Mouse (Mus musculus): Measurements from ENCODE around the gene Spata31d1a. TPM values are rescaled to one million over a fixed set of nuclear protein-coding genes. Genes with fewer than 3 reads are reported as not detected.
"Not testable (repeated sequence)": the region's sequence is repeated elsewhere in the genome, so short reads cannot be mapped to it uniquely, and the experiment has no call there.

The Spata31d1a gene
- polyA plus RNA-seq, 1 experiment from 2014 or later = not detected

- H3K27ac ChIP-seq (ENCODE audit: low read length) = no peak overlapping the region
- WGBS = 81% methylated on average over 2 of the region's 2 CpGs
- H3K4me1 ChIP-seq (ENCODE audit: control insufficient read depth, insufficient read depth, low read length) = peaks cover 4% of the 10 kb centered on the region; the same call in 1 of the 2 replicates
- no peak overlapping the region for H3K9ac ChIP-seq (ENCODE audit: low read length)
- H3K36me3 ChIP-seq (ENCODE audit: control insufficient read depth, insufficient read depth, low read length) = no peaks in the 10 kb centered on the region
- no peaks in the 10 kb centered on the region for H3K27me3 ChIP-seq (ENCODE audit: control insufficient read depth, insufficient read depth, low read length)
- no peak for ATAC-seq (ENCODE audit: insufficient read depth, low FRiP score)
- no peaks in the 10 kb centered on the region for H3K9me3 ChIP-seq (replicated peaks; ENCODE audit: control insufficient read depth, low read length)
- H3K4me2 ChIP-seq (ENCODE audit: low read depth, low read length) = no peak overlapping the region
- H3K4me3 ChIP-seq (replicated peaks; ENCODE audit: low read length) = no peak overlapping the region
Measured at GRCm38 (mm10) chr13:59738455-59738854, 28.3 kb upstream of the Spata31d1a start.

- no peaks in the 10 kb centered on the region for H3K9me3 ChIP-seq (replicated peaks; ENCODE audit: control insufficient read depth, low read length)
- ATAC-seq (ENCODE audit: insufficient read depth, low FRiP score) = no peak
- no peak overlapping the region for H3K4me3 ChIP-seq (replicated peaks; ENCODE audit: low read length)
- no peaks in the 10 kb centered on the region for H3K27me3 ChIP-seq (ENCODE audit: control insufficient read depth, insufficient read depth, low read length)
- H3K4me1 ChIP-seq (ENCODE audit: control insufficient read depth, insufficient read depth, low read length) = peaks cover 4% of the 10 kb centered on the region; the same call in 1 of the 2 replicates
- no peak overlapping the region for H3K4me2 ChIP-seq (ENCODE audit: low read depth, low read length)
- H3K9ac ChIP-seq (ENCODE audit: low read length) = no peak overlapping the region
- no peak overlapping the region for H3K27ac ChIP-seq (ENCODE audit: low read length)
- WGBS = 27% methylated on average over 3 of the region's 3 CpGs
- H3K36me3 ChIP-seq (ENCODE audit: control insufficient read depth, insufficient read depth, low read length) = no peaks in the 10 kb centered on the region
Measured at GRCm38 (mm10) chr13:59735190-59735589, 25.1 kb upstream of the Spata31d1a start.

DNA sequence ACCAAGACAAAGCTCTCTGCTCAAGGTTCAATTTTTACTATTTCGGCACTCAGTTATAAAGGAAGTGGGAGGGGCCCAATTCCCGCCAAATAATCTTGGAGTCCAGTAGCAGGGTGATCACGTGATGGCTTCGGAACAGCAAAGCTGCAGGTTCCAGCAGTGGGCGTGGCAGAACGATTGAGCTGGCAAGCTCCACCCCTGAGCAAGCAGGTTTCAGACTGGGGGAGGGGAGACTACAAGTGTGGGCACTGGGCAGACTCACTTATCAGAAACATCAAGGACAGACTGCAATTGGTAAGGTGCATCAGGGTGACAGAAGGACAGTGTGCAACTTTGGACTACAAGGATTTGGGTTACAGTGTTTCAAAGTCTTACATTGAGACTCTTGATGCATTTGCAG is 24.2 kb upstream of the Spata31d1a start:
- whole genome bisulfite sequencing = 27% methylated on average over 6 of the region's 6 CpGs
- H3K27ac ChIP-seq (ENCODE audit: low read length); H3K4me2 ChIP-seq (ENCODE audit: low read depth, low read length); H3K27me3 ChIP-seq (ENCODE audit: control insufficient read depth, insufficient read depth, low read length); ATAC-seq (ENCODE audit: insufficient read depth, low FRiP score); H3K9ac ChIP-seq (ENCODE audit: low read length); H3K9me3 ChIP-seq (replicated peaks; ENCODE audit: control insufficient read depth, low read length); H3K36me3 ChIP-seq (ENCODE audit: control insufficient read depth, insufficient read depth, low read length); H3K4me1 ChIP-seq (ENCODE audit: control insufficient read depth, insufficient read depth, low read length); H3K4me3 ChIP-seq (replicated peaks; ENCODE audit: low read length): not testable (repeated sequence)

GRCm38 (mm10) chr13:59733936-59734335 is 23.8 kb upstream of the Spata31d1a start:
- Histone ChIP-seq H3K4me3 (replicated peaks; ENCODE audit: low read length) (no peak overlapping the region), H3K9ac (ENCODE audit: low read length) (no peak overlapping the region), H3K27me3 (ENCODE audit: control insufficient read depth, insufficient read depth, low read length) (no peaks in the 10 kb centered on the region), H3K36me3 (ENCODE audit: control insufficient read depth, insufficient read depth, low read length) (no peaks in the 10 kb centered on the region), H3K4me1 (ENCODE audit: control insufficient read depth, insufficient read depth, low read length) (peaks cover 4% of the 10 kb centered on the region; the same call in 1 of the 2 replicates), H3K4me2 (ENCODE audit: low read depth, low read length) (no peak overlapping the region), H3K27ac (ENCODE audit: low read length) (no peak overlapping the region), H3K9me3 (replicated peaks; ENCODE audit: control insufficient read depth, low read length) (no peaks in the 10 kb centered on the region)
- WGBS = 89% methylated on average over 3 of the region's 4 CpGs
- no peak for ATAC-seq (ENCODE audit: insufficient read depth, low FRiP score)

- WGBS = 41% methylated on average over 7 of the region's 7 CpGs
- H3K27me3 ChIP-seq (ENCODE audit: control insufficient read depth, insufficient read depth, low read length) = no peaks in the 10 kb centered on the region
- H3K9ac ChIP-seq (ENCODE audit: low read length) = no peak within 1 kb of the TSS
- no peaks in the 10 kb centered on the region for H3K36me3 ChIP-seq (ENCODE audit: control insufficient read depth, insufficient read depth, low read length)
- H3K4me2 ChIP-seq (ENCODE audit: low read depth, low read length) = no peak within 1 kb of the TSS
- H3K9me3 ChIP-seq (replicated peaks; ENCODE audit: control insufficient read depth, low read length) = no peaks in the 10 kb centered on the region
- no peak within 1 kb of the TSS for H3K4me3 ChIP-seq (replicated peaks; ENCODE audit: low read length)
- H3K27ac ChIP-seq (ENCODE audit: low read length) = no peak within 1 kb of the TSS
- peaks cover 7% of the 10 kb centered on the region; the same call in 1 of the 2 replicates for H3K4me1 ChIP-seq (ENCODE audit: control insufficient read depth, insufficient read depth, low read length)
- no peak for ATAC-seq (ENCODE audit: insufficient read depth, low FRiP score)
Measured at GRCm38 (mm10) chr13:59731652-59732051, 21.5 kb upstream of the Spata31d1a start, which contains the start of gene Spata31d1d. Gene Spata31d1d (minus strand): TSS chr13:59731752.

DNA sequence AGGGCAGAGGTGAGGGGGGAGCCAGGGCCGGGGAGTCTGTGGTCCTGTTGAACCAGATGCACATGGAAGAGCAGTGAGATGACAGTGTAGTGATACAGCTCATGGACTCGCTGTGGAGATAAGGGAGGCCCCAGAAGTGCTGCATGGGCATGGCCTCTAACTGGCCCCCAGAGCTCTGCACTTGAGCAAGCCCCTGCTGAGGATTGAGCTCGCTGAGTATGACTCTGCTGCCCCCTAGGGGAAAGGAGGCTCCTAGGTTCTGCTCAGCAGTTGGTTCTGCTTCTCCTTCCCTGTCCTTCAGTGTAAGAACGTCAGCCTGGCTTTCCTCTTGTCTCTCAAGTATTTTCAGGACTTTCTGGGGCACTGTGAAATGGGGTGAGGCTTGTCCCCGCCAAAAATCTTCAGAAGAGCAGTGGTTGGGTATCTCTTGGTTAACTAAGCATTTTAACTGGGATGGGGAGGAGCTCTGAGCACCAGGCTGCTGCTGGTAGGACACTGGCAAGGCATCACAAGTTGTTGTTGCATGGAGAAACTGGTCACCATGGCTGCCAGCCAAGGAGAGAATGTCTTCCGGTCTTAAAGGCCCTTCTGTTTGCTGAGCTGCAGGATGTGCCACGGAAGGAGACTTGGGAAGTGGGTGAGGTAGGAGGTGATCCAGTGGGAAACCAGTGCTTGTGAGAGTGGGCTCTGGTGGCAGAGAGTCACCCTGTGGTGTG is 18.4 kb upstream of the Spata31d1a start:
- peak; percentile 75; the same call in 1 of the 2 replicates for ATAC-seq (ENCODE audit: insufficient read depth, low FRiP score)
- 23% methylated on average over 7 of the region's 7 CpGs for WGBS
- no peak overlapping the region for H3K4me2 ChIP-seq (ENCODE audit: low read depth, low read length)
- no peak overlapping the region for H3K4me3 ChIP-seq (replicated peaks; ENCODE audit: low read length)
- no peaks in the 10 kb centered on the region; the same call in 1 of the 2 replicates for H3K9me3 ChIP-seq (replicated peaks; ENCODE audit: control insufficient read depth, low read length)
- H3K4me1 ChIP-seq (ENCODE audit: control insufficient read depth, insufficient read depth, low read length) = peaks cover 9% of the 10 kb centered on the region; the same call in 1 of the 2 replicates
- H3K27me3 ChIP-seq (ENCODE audit: control insufficient read depth, insufficient read depth, low read length) = no peaks in the 10 kb centered on the region
- 0 out of 2 replicates have a peak overlapping the region, but pooled peaks have one; percentile 5 for H3K9ac ChIP-seq (ENCODE audit: low read length)
- H3K36me3 ChIP-seq (ENCODE audit: control insufficient read depth, insufficient read depth, low read length) = no peaks in the 10 kb centered on the region
- no peak overlapping the region for H3K27ac ChIP-seq (ENCODE audit: low read length)

GRCm38 (mm10) chr13:59726139-59726867 is 16.2 kb upstream of the Spata31d1a start:
- 28% methylated on average over 29 of the region's 29 CpGs for WGBS
- H3K36me3 ChIP-seq (ENCODE audit: control insufficient read depth, insufficient read depth, low read length) = no peaks in the 10 kb centered on the region
- no peak for ATAC-seq (ENCODE audit: insufficient read depth, low FRiP score)
- H3K27ac ChIP-seq (ENCODE audit: low read length) = no peak overlapping the region
- H3K4me3 ChIP-seq (replicated peaks; ENCODE audit: low read length) = peak overlapping the region; percentile 13; the same call in 1 of the 2 replicates
- H3K9me3 ChIP-seq (replicated peaks; ENCODE audit: control insufficient read depth, low read length) = no peaks in the 10 kb centered on the region; the same call in 1 of the 2 replicates
- H3K27me3 ChIP-seq (ENCODE audit: control insufficient read depth, insufficient read depth, low read length) = no peaks in the 10 kb centered on the region
- peak overlapping the region; percentile 34; the same call in 1 of the 2 replicates for H3K9ac ChIP-seq (ENCODE audit: low read length)
- peaks cover 9% of the 10 kb centered on the region; the same call in 1 of the 2 replicates for H3K4me1 ChIP-seq (ENCODE audit: control insufficient read depth, insufficient read depth, low read length)
- H3K4me2 ChIP-seq (ENCODE audit: low read depth, low read length) = peak overlapping the region; percentile 40

DNA sequence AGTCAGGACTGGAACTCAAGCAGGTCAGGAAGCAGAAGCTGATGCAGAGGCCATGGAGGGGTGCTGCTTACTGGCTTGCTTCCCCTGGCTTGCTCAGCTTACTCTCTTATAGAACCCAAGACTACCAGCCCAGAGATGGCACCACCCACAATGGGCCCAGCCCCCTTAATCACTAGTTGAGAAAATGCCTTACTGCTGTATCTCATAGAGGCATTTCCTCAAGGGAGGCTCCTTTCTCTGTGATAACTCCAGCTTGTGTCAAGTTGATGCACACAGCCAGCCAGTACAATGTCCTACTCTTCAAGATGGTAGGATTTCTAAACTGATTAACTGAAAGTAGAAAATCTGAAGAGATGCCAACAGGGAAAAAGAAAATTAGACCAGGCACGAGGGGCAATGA is 12.0 kb upstream of the Spata31d1a start:
- not testable (repeated sequence) for H3K27ac ChIP-seq (ENCODE audit: low read length); H3K27me3 ChIP-seq (ENCODE audit: control insufficient read depth, insufficient read depth, low read length); ATAC-seq (ENCODE audit: insufficient read depth, low FRiP score); H3K4me1 ChIP-seq (ENCODE audit: control insufficient read depth, insufficient read depth, low read length); H3K36me3 ChIP-seq (ENCODE audit: control insufficient read depth, insufficient read depth, low read length); H3K9ac ChIP-seq (ENCODE audit: low read length); H3K4me2 ChIP-seq (ENCODE audit: low read depth, low read length); H3K4me3 ChIP-seq (replicated peaks; ENCODE audit: low read length); H3K9me3 ChIP-seq (replicated peaks; ENCODE audit: control insufficient read depth, low read length)
- WGBS = 82% methylated on average over 1 of the region's 1 CpGs

GRCm38 (mm10) chr13:59719475-59719874 is 9.3 kb upstream of the Spata31d1a start:
- no peak for ATAC-seq (ENCODE audit: insufficient read depth, low FRiP score)
- no peak overlapping the region for H3K9ac ChIP-seq (ENCODE audit: low read length)
- 0 out of 2 replicates have a peak overlapping the region, but pooled peaks have one; percentile 2 for H3K27ac ChIP-seq (ENCODE audit: low read length)
- H3K4me3 ChIP-seq (replicated peaks; ENCODE audit: low read length) = no peak overlapping the region
- no peaks in the 10 kb centered on the region for H3K9me3 ChIP-seq (replicated peaks; ENCODE audit: control insufficient read depth, low read length)
- H3K27me3 ChIP-seq (ENCODE audit: control insufficient read depth, insufficient read depth, low read length) = no peaks in the 10 kb centered on the region
- WGBS = 83% methylated on average over 1 of the region's 1 CpGs
- H3K4me1 ChIP-seq (ENCODE audit: control insufficient read depth, insufficient read depth, low read length) = no peaks in the 10 kb centered on the region
- H3K36me3 ChIP-seq (ENCODE audit: control insufficient read depth, insufficient read depth, low read length) = no peaks in the 10 kb centered on the region
- H3K4me2 ChIP-seq (ENCODE audit: low read depth, low read length) = no peak overlapping the region
